Mouse (Mus musculus) cerebellum, adult 18-20 months (tissue): Measurements from ENCODE around the gene Zfp385a.

Source experiments
- DNase-seq, 2 experiments: peaks; one replicate each; pipeline ENCODE4 v3.0.0; 2021

Zfp385a gene

GRCm38 (mm10) chr15:103335488-103336235, 4.2 kb downstream of the Zfp385a start:
- DNase-seq: no peak

- no peak for DNase-seq
Observed at GRCm38 (mm10) chr15:103335040-103335439, 4.9 kb downstream of the Zfp385a start.

- no peak for DNase-seq
Observed at GRCm38 (mm10) chr15:103334194-103334593, 5.7 kb downstream of the Zfp385a start.

GRCm38 (mm10) chr15:103333738-103334137, 6.2 kb downstream of the Zfp385a start:
- DNase-seq: no peak

- no peak for DNase-seq
Observed at GRCm38 (mm10) chr15:103333081-103333615, 6.7 kb downstream of the Zfp385a start.

GRCm38 (mm10) chr15:103323455-103324247, 16.2 kb downstream of the Zfp385a start:
- DNase-seq: peak; percentile 90 to 92

GRCm38 (mm10) chr15:103323070-103323454, 16.8 kb downstream of the Zfp385a start:
- peak; percentile 68 to 78 for DNase-seq

- no peak for DNase-seq
Observed at GRCm38 (mm10) chr15:103322396-103322795, 17.5 kb downstream of the Zfp385a start.

GRCm38 (mm10) chr15:103321076-103321475, 18.8 kb downstream of the Zfp385a start:
- DNase-seq: peak; percentile 41 to 60

- no peak for DNase-seq
Observed at GRCm38 (mm10) chr15:103318201-103318816, 21.6 kb downstream of the Zfp385a start.

- no peak for DNase-seq
Observed at GRCm38 (mm10) chr15:103317731-103318130, 22.2 kb downstream of the Zfp385a start.

- DNase-seq: no peak
Observed at GRCm38 (mm10) chr15:103317120-103317519, 22.8 kb downstream of the Zfp385a start.

GRCm38 (mm10) chr15:103315979-103316776, 23.7 kb downstream of the Zfp385a start:
- DNase-seq: no peak

- peak; percentile 65 to 80 for DNase-seq
Observed at GRCm38 (mm10) chr15:103315011-103315502, 24.8 kb downstream of the Zfp385a start.

- no peak for DNase-seq
Observed at GRCm38 (mm10) chr15:103314181-103314580, 25.7 kb downstream of the Zfp385a start.

GRCm38 (mm10) chr15:103313495-103314095, 26.3 kb downstream of the Zfp385a start:
- DNase-seq: peak; percentile 58 to 64

GRCm38 (mm10) chr15:103310365-103310910, 29.5 kb downstream of the Zfp385a start, which contains the start of gene Gpr84:
Gene Gpr84 (minus strand): TSS chr15:103310612.
- DNase-seq: no peak

GRCm38 (mm10) chr15:103308876-103309580, 30.9 kb downstream of the Zfp385a start:
- no peak for DNase-seq

GRCm38 (mm10) chr15:103308056-103308875, 31.6 kb downstream of the Zfp385a start:
- no peak for DNase-seq

- peak; percentile 84 to 92 for DNase-seq
Observed at GRCm38 (mm10) chr15:103307125-103307524, 32.8 kb downstream of the Zfp385a start.
